Comparison of ENCODE assay signal across 7 mouse cellular contexts in genomic region chr3:95667521-95667920, GRCm38 (mm10). TPM values are rescaled to one million over a fixed set of nuclear protein-coding genes. Genes with fewer than 3 reads are reported as not detected.
DNase-seq lines count a peak whose midpoint lies in the region; ATAC-seq and TF ChIP-seq lines count a peak whose summit lies in the region.

No protein-coding gene starts in this region.

- no peaks in the 10 kb centered on the region for H3K9me3 ChIP-seq in megakaryocyte, embryonic 14.5 days
- H3K9me3 ChIP-seq in forebrain, embryonic 10.5 days, result peaks cover 5% of the 10 kb centered on the region; the same call in 1 of the 2 replicates
- H3K9me3 ChIP-seq in intestine, postnatal 0 days (ENCODE audit: control insufficient read depth), result no peaks in the 10 kb centered on the region

- peaks cover 96% of the 10 kb centered on the region for H3K4me1 ChIP-seq in megakaryocyte, embryonic 14.5 days
- H3K4me1 ChIP-seq in forebrain, embryonic 10.5 days, result peaks cover 62% of the 10 kb centered on the region
- peaks cover 22% of the 10 kb centered on the region for H3K4me1 ChIP-seq in intestine, postnatal 0 days (replicated peaks; ENCODE audit: control insufficient read depth, insufficient read depth, low read length)
- H3K4me1 ChIP-seq in small intestine, adult 2 months (ENCODE audit: control insufficient read depth, insufficient read depth, insufficient read length, low read length), result peaks cover 57% of the 10 kb centered on the region

- no peak for DNase-seq in forebrain, embryonic 10.5 days (ENCODE audit: extremely low spot score, low spot score)
- no peak for DNase-seq in embryo, embryonic 9.5 days (ENCODE audit: extremely low spot score)
- no peak for DNase-seq in retina, embryonic 14.5 days (ENCODE audit: low spot score)

- no peaks in the 10 kb centered on the region for H3K27me3 ChIP-seq in megakaryocyte, embryonic 14.5 days (replicated peaks)
- no peaks in the 10 kb centered on the region for H3K27me3 ChIP-seq in forebrain, embryonic 10.5 days (ENCODE audit: poor library complexity, severe bottlenecking)
- H3K27me3 ChIP-seq in intestine, postnatal 0 days (replicated peaks; ENCODE audit: control insufficient read depth, insufficient read depth, low read length), result no peaks in the 10 kb centered on the region
- no peaks in the 10 kb centered on the region for H3K27me3 ChIP-seq in small intestine, adult 2 months (ENCODE audit: control insufficient read depth, insufficient read depth, low read length)

- 78% methylated on average over 4 of the region's 4 CpGs for whole genome bisulfite sequencing in forebrain, embryonic 10.5 days
- 47% methylated on average over 4 of the region's 4 CpGs for WGBS in intestine, postnatal 0 days
- 40% methylated on average over 4 of the region's 4 CpGs for WGBS in small intestine, adult 2 months

- no peak for TF ChIP-seq CTCF in intestine, postnatal 0 days (IDR thresholded peaks at IDR 0.05; ENCODE audit: low read depth)
- TF ChIP-seq CTCF in small intestine, adult 2 months (IDR thresholded peaks at IDR 0.05; ENCODE audit: extremely low read depth, insufficient read length, insufficient replicate concordance, low read depth, low read length), result no peak

- no peak for ATAC-seq in megakaryocyte, adult 5-6 weeks (ENCODE audit: poor library complexity, severe bottlenecking)
- no peak for ATAC-seq in intestine, postnatal 0 days

- peak overlapping the region; percentile 72 for H3K27ac ChIP-seq in forebrain, embryonic 10.5 days
- peak overlapping the region; percentile 77 for H3K27ac ChIP-seq in intestine, postnatal 0 days (ENCODE audit: low read depth, low read length)
- H3K27ac ChIP-seq in small intestine, adult 2 months (ENCODE audit: insufficient read depth, low read depth, low read length), result peak overlapping the region; percentile 94

- peaks cover 81% of the 10 kb centered on the region for H3K36me3 ChIP-seq in megakaryocyte, embryonic 14.5 days (replicated peaks; ENCODE audit: low read length)
- H3K36me3 ChIP-seq in forebrain, embryonic 10.5 days (replicated peaks), result peaks cover 77% of the 10 kb centered on the region
- peaks cover 14% of the 10 kb centered on the region; the same call in 1 of the 2 replicates for H3K36me3 ChIP-seq in intestine, postnatal 0 days (ENCODE audit: control insufficient read depth, insufficient read depth)
- peaks cover 27% of the 10 kb centered on the region for H3K36me3 ChIP-seq in small intestine, adult 2 months (ENCODE audit: control insufficient read depth, insufficient read depth, low read length)

- H3K4me3 ChIP-seq in megakaryocyte, embryonic 14.5 days (replicated peaks), result peak overlapping the region; percentile 73
- no peak overlapping the region for H3K4me3 ChIP-seq in forebrain, embryonic 10.5 days
- H3K4me3 ChIP-seq in intestine, postnatal 0 days (ENCODE audit: low read depth, low read length), result no peak overlapping the region
- H3K4me3 ChIP-seq in small intestine, adult 2 months (ENCODE audit: low read depth, low read length), result no peak overlapping the region

- TF ChIP-seq POLR2A in small intestine, adult 2 months (IDR thresholded peaks at IDR 0.05; ENCODE audit: low read depth, low read length), result no peak

- peak overlapping the region; percentile 10; the same call in 1 of the 2 replicates for H3K4me2 ChIP-seq in intestine, postnatal 0 days (replicated peaks; ENCODE audit: low read depth)

- no peak overlapping the region for H3K9ac ChIP-seq in intestine, postnatal 0 days (ENCODE audit: low read depth, low read length)

RNA-seq across cellular contexts. Expression of gene Mcl1, which starts 8.9 kb away (rescaled TPM):
- polyA plus RNA-seq in megakaryocyte, embryonic 14.5 days (2012; ENCODE audit: insufficient read depth, low replicate concordance), result 222 and 245 TPM in 2 replicates
- 440 and 463 TPM in 2 replicates for total RNA-seq in megakaryocyte, adult 5-6 weeks (2015)
- total RNA-seq in megakaryocyte, adult 5-6 weeks (2017), result 327 and 343 TPM in 2 replicates
- polyA plus RNA-seq in forebrain, embryonic 10.5 days (2016; fragmentation: Nextera tagmentation; extraction: Ambion mirVana), result 42.1 and 42.9 TPM in 2 replicates
- 52.4 and 53.3 TPM in 2 replicates for polyA plus RNA-seq in intestine, postnatal 0 days (2015; fragmentation: Nextera tagmentation; extraction: Ambion mirVana)
- polyA plus RNA-seq in small intestine, adult 2 months (2012; rRNA removed), result 119 and 327 TPM in 2 replicates

RNA-seq across cellular contexts. Expression of gene Adamtsl4, which starts 20.2 kb away (rescaled TPM):
- polyA plus RNA-seq in megakaryocyte, embryonic 14.5 days (2012; ENCODE audit: insufficient read depth, low replicate concordance), result 0.83 TPM in 1 of 2 replicates, not detected in the other
- total RNA-seq in megakaryocyte, adult 5-6 weeks (2015), result 0.85 and 1.3 TPM in 2 replicates
- total RNA-seq in megakaryocyte, adult 5-6 weeks (2017), result 0.59 and 0.77 TPM in 2 replicates
- polyA plus RNA-seq in forebrain, embryonic 10.5 days (2016; fragmentation: Nextera tagmentation; extraction: Ambion mirVana), result 0.84 and 1.6 TPM in 2 replicates
- 3.2 and 3.8 TPM in 2 replicates for polyA plus RNA-seq in intestine, postnatal 0 days (2015; fragmentation: Nextera tagmentation; extraction: Ambion mirVana)
- 6.4 and 8.2 TPM in 2 replicates for polyA plus RNA-seq in small intestine, adult 2 months (2012; rRNA removed)

RNA-seq across cellular contexts. Expression of gene Ensa, which starts 42.7 kb away (rescaled TPM):
- 21.1 and 41.0 TPM in 2 replicates for polyA plus RNA-seq in megakaryocyte, embryonic 14.5 days (2012; ENCODE audit: insufficient read depth, low replicate concordance)
- 54.7 and 64.2 TPM in 2 replicates for total RNA-seq in megakaryocyte, adult 5-6 weeks (2015)
- 94.3 and 94.8 TPM in 2 replicates for total RNA-seq in megakaryocyte, adult 5-6 weeks (2017)
- 85.8 and 86.5 TPM in 2 replicates for polyA plus RNA-seq in forebrain, embryonic 10.5 days (2016; fragmentation: Nextera tagmentation; extraction: Ambion mirVana)
- polyA plus RNA-seq in intestine, postnatal 0 days (2015; fragmentation: Nextera tagmentation; extraction: Ambion mirVana), result 44.0 and 48.2 TPM in 2 replicates
- polyA plus RNA-seq in small intestine, adult 2 months (2012; rRNA removed), result 5.2 and 10.1 TPM in 2 replicates
